Mouse (Mus musculus) adrenal gland, adult 2 months (tissue): ENCODE results near the gene Gm20388. TPM values are rescaled to one million over a fixed set of nuclear protein-coding genes. Genes with fewer than 3 reads are reported as not detected.
A peak's percentile ranks its signal among the peaks of the same experiment; 100 is the strongest.

Source experiments
- DNase-seq: peaks from one replicate; pipeline ENCODE4 v3.0.0; 2021
- polyA plus RNA-seq: library from polyadenylated mRNA; depleted of rRNA; stranded (reverse); fragments of >200 nt; gene quantifications from 2 replicates; pipeline ENCODE4 v1.2.3, GENCODE M21; 2012
- total RNA-seq, 2 experiments: library from RNA; stranded (reverse); gene quantifications; 2 replicates each; pipeline ENCODE4 v1.2.3; 2021

Gene Gm20388
- total and polyA plus RNA-seq, 3 experiments, result 5.9 to 50.1 (median 9.9) TPM

DNA sequence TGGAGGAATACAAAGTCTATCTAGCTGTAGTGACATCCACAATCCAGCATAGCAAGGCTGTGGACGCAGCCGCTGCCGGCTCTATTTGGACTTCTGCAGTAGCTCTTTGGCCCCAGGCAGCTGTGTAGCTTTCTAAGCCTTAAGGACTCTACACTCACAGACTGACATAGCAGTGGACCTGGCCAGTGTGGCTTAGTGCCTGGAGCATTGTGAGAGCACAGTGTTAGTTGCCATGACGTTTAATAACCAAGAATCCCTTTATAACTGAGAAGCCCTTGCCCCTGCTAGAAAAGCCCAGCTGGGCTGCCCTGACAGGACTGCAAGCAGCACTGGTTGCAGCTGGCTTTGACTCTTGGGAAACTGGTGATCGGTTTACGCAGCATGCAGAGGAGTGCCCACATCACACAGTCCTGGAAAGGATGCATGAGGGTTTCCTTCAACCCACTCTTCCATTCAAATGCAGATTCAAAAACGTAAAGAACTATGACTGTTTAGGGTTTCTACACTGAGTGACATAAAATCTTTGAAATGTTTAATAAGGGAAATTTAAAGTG is 214.3 kb downstream of the Gm20388 start:
- DNase-seq, result no peak

DNA sequence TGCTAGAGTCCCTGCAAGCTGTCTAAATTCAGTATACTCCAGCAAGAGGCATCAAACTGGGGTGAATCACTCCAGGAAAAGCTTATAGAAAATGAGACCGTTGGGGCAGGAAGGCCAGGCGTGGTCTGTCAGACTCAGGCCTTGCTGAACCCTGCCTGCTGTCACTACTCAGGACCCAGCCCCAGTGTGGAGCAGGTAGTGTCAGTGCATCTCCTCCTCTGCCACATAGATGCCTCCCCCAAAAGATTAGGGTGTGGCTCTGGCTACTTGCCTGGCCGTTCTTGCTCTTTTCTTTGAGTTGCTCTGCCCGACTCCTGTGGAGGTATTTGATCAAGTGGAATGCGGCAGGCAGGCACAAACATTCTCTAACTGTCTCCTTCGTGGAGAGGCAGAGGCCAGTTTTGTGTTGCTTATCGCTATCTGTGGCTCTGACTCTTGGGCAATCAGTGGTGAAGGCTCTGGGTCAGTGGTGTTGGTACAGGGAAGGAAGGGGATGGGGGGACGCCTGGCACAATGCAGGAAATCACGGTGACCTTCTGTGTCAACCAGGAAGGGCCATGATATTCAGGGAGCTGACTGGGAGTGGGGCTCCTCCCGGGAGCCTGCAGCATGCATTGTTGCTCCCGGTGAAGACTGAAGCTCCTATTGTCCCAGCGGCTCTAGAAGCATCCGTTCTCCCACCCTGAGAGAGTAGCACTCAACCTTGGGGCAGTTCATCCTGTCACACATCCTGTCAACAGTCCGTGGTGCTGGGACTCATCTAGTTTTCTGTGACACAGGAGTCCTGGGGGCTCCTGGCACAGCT is 215.9 kb downstream of the Gm20388 start:
- peak; percentile 70 for DNase-seq

GRCm38 (mm10) chr8:120129547-120129946 is 218.9 kb downstream of the Gm20388 start:
- DNase-seq, result no peak

DNA sequence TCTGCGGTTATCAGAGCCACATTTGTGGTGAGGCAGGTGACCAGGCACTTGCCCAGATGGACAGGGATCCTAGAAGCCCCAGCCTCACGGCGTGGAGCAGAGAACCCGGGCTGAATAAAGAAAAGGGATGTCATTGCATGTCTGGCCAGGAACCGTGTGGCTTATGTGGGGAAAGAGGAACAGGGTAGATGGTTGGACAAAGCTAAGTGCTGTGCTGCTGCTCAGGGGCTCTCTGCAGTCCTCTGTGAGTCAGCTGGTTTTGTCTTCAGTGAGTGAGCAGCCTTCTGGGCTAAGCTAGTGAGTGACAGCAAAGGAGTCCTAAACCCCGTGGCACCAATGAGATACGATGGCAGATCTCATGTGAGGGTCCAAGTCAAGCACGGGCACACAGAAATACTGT is 220.5 kb downstream of the Gm20388 start:
- no peak for DNase-seq

GRCm38 (mm10) chr8:120133169-120133568 is 222.5 kb downstream of the Gm20388 start:
- peak; percentile 63 for DNase-seq

DNA sequence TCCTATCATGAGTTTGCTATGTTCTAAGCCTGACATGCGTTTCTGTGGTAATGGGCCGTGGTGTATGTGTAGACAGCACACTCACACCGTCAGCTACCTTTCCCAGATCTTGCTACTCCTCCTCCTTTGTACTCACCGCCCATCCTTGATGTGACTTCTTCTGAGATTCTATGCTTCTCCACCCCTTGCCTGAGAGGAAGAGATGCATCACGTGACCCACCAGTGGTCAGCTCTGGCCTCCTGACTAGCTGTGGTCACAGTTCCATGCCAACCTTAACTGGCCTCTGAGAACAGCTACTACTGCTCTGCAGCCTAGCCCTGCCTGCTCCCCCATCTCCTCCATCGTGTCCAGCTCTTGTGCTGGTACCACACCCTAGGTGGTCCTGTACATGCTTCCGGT is 225.0 kb downstream of the Gm20388 start:
- DNase-seq, result no peak

- no peak for DNase-seq
These were observed 226.0 kb downstream of the Gm20388 start for GRCm38 (mm10) chr8:120136618-120137017.

- DNase-seq, result no peak
These were observed 228.3 kb downstream of the Gm20388 start for GRCm38 (mm10) chr8:120138958-120139357.

GRCm38 (mm10) chr8:120140769-120141168 is 230.1 kb downstream of the Gm20388 start:
- no peak for DNase-seq

- peak; percentile 89 for DNase-seq
These were observed 233.4 kb downstream of the Gm20388 start for GRCm38 (mm10) chr8:120143911-120144651.

DNA sequence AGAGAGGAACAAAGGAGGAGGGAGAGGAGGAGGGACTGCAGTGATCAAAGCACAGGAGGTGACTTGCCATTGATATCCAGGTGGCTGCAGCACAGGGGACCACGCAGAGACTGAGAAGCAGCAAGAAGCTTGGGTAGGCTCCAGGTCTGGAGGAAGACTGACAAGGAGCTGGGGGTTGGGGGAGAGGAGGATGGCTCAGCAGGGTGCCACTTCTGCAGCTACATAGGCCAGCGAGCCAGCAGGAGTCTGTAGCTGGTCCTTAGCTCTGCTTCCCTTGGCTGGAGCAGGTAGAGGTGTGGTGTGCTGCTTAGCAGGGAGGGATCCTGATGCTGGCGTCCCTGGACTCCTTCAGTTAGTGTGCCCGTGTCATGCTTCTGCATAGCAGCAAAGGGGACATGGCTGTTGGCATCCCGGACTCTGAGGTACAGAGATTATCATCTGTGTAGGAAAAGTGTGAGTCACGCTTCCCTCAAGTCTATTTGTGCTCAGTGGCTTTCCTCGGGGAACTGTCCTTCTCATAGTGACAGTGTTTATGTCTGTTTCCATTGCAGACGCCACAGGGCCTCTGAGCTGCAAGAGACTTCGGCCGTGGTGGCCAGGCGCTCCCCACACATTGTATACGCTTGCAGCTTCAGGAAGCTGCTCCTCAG is 234.1 kb downstream of the Gm20388 start:
- DNase-seq, result peak; percentile 73

DNA sequence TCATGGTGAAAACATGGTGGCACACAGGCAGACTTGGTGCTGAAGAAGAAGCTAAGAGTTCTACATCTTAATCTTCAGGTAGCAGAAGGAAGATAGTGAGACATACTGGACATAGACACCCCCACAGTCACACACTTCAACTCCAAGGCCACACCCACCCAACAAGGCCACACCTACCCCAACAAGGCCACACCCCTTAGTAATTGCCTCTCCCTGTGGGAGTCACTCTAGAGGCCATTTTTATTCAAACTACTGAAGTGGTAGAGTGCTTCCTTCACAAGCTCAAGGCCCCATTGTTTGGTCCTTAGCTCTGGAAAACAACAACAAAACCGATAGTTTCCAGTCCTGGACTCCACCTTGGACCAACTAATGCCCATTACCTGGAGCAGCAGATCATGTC is 235.4 kb downstream of the Gm20388 start:
- DNase-seq, result no peak

DNA sequence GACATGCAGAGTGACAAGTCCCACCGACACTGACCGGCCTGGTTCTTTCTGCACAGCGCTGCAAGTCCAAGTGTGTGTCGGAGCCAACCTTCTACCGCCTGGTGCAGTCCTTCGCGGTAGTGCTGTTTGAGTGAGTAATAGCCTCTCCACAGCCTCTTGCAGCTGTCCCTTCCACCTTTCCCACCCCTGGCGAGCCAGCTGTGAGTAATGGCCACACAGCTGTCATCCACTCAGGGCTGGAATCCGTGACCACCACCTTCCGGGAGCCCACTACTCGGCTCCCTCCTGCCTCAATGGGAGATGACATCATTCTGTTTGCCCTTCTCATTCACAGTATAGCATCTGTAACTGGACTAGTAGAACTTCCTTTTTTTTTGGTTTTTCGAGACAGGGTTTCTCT is 239.4 kb downstream of the Gm20388 start:
- no peak for DNase-seq

GRCm38 (mm10) chr8:120151151-120151550 is 240.5 kb downstream of the Gm20388 start:
- no peak for DNase-seq

DNA sequence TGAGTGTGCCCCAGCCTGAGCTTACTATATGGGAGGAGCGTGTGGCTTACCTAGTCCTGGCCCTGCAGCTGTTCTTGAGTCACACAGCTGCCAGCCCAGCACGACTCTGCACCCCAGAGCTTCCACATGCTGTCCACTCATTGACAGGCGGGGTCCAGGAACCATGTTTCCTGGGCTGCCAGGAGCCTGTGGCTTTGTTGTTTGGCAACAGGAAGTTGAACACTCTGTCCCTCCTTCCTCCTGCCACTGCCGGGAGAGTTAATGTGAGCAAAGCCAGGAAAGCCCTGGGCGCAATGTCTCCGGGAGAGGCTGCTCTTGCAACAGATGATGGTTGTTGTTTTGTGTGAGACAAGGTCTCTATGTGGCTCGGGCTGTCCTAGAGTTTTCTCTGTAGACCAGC is 242.0 kb downstream of the Gm20388 start:
- peak; percentile 73 for DNase-seq

GRCm38 (mm10) chr8:120160366-120160765 is 249.7 kb downstream of the Gm20388 start:
- DNase-seq, result no peak

- DNase-seq, result peak; percentile 83
These were observed 251.2 kb downstream of the Gm20388 start for GRCm38 (mm10) chr8:120161658-120162403.

DNA sequence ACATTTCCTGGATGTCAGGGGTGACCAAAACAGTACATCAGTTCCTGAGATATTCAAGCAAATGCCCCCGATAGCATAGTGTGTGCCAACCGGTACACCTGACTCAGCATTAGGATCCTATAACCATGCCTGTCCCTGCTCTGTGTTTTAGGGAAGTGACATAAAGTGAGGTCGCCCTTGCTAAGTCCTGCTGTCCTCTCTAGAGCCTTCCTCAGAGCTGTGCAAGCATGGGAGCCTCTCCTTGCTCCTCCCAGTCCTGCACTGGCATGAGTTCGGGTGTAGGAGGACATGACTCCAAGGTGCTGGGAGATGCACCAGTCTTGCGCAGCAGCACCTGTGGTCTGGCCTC is 251.7 kb downstream of the Gm20388 start:
- no peak for DNase-seq

DNA sequence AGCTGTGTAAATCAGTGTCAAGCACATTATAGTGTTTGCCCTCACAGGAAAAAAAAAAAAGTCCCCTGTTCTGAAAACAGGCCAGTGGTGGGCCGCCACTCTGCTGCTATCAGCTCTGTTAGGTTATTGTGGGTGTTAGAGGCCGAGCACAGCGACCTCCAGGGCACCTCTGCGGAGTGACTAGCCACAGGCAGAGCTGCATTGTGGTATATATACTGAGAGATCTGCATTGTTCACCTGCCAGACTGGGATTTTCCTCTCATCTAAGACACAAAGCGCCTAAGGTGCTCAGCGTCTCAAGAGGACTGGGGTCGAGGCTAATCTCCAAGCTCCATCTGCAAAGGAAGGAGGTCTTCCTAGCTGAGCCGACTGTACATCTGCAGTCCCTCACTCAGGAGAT is 252.7 kb downstream of the Gm20388 start:
- no peak for DNase-seq

- peak; percentile 52 for DNase-seq
These were observed 253.4 kb downstream of the Gm20388 start for GRCm38 (mm10) chr8:120164026-120164425.

GRCm38 (mm10) chr8:120167136-120167535 is 256.5 kb downstream of the Gm20388 start:
- no peak for DNase-seq

DNA sequence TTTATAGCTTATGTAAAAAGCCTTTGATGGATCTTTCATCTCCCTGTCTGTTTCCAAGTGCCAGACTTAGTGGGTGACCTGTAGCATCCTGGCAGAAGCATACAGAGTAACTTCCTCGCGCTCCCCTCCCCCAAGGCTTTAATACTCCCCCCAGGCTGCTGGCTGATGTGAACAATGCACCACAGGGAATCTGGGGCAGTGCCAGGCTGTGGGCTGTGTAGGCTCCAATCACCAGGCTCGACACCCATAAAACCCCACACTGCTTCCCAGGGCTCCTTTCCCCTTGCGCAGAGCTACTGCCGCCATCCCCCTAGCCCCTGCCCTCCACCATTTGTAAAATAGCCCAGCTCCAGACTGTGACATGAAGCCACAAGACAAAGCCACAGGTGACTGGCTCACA is 257.2 kb downstream of the Gm20388 start:
- DNase-seq, result no peak
